Mouse (Mus musculus): ENCODE data around the gene Prss33. TPM values are rescaled to one million over a fixed set of nuclear protein-coding genes. Genes with fewer than 3 reads are reported as not detected.

Prss33 gene
- polyA plus RNA-seq, 1 experiment from 2014 or later = not detected

Small RNA genes lying within 50 kb of the gene (microRNA-seq; reads per million reads assigned to microRNA genes)
- 0.82 reads per million for gene Mir5125

Other genes starting within 250 kb of the Prss33 start
- gene Zfp13, start 236.6 kb downstream of the Prss33 start, polyA plus RNA-seq (2015; fragmentation: Nextera tagmentation; extraction: Ambion mirVana) = 9.2 and 9.3 TPM in 2 replicates
- gene Zscan10, start 235.2 kb downstream of the Prss33 start, polyA plus RNA-seq (2015; fragmentation: Nextera tagmentation; extraction: Ambion mirVana) = not detected in 2 replicates
- gene Mmp25, start 190.8 kb downstream of the Prss33 start, polyA plus RNA-seq (2015; fragmentation: Nextera tagmentation; extraction: Ambion mirVana) = 0.32 and 0.62 TPM in 2 replicates
- gene Bicdl2, start 175.6 kb downstream of the Prss33 start, polyA plus RNA-seq (2015; fragmentation: Nextera tagmentation; extraction: Ambion mirVana) = 0.17 and 0.41 TPM in 2 replicates
- gene Hcfc1r1, start 162.5 kb downstream of the Prss33 start, polyA plus RNA-seq (2015; fragmentation: Nextera tagmentation; extraction: Ambion mirVana) = 297 and 312 TPM in 2 replicates
- 32.4 and 37.3 TPM in 2 replicates for gene Thoc6, start 162.2 kb downstream of the Prss33 start, polyA plus RNA-seq (2015; fragmentation: Nextera tagmentation; extraction: Ambion mirVana)
- 118 and 140 TPM in 2 replicates for gene Tnfrsf12a, start 158.6 kb downstream of the Prss33 start, polyA plus RNA-seq (2015; fragmentation: Nextera tagmentation; extraction: Ambion mirVana)
- 9.4 and 10.7 TPM in 2 replicates for gene Cldn6, start 156.8 kb downstream of the Prss33 start, polyA plus RNA-seq (2015; fragmentation: Nextera tagmentation; extraction: Ambion mirVana)
- gene Cldn9, start 152.0 kb downstream of the Prss33 start, polyA plus RNA-seq (2015; fragmentation: Nextera tagmentation; extraction: Ambion mirVana) = 0.29 and 0.32 TPM in 2 replicates
- gene 1520401A03Rik, start 113.3 kb downstream of the Prss33 start, polyA plus RNA-seq (2015; fragmentation: Nextera tagmentation; extraction: Ambion mirVana) = 0.11 TPM in 1 of 2 replicates, not detected in the other
- gene Pkmyt1, start 109.7 kb downstream of the Prss33 start, polyA plus RNA-seq (2015; fragmentation: Nextera tagmentation; extraction: Ambion mirVana) = 30.9 and 31.0 TPM in 2 replicates
- 12.3 and 12.6 TPM in 2 replicates for gene Paqr4, start 95.2 kb downstream of the Prss33 start, polyA plus RNA-seq (2015; fragmentation: Nextera tagmentation; extraction: Ambion mirVana)
- gene Kremen2, start 90.2 kb downstream of the Prss33 start, polyA plus RNA-seq (2015; fragmentation: Nextera tagmentation; extraction: Ambion mirVana) = 0.09 and 0.32 TPM in 2 replicates
- 52.1 and 54.1 TPM in 2 replicates for gene Flywch1, start 64.5 kb downstream of the Prss33 start, polyA plus RNA-seq (2015; fragmentation: Nextera tagmentation; extraction: Ambion mirVana)
- gene Flywch2, start 50.0 kb downstream of the Prss33 start, polyA plus RNA-seq (2015; fragmentation: Nextera tagmentation; extraction: Ambion mirVana) = 5.8 and 7.4 TPM in 2 replicates
- 319 and 327 TPM in 2 replicates for gene Srrm2, start 45.5 kb downstream of the Prss33 start, polyA plus RNA-seq (2015; fragmentation: Nextera tagmentation; extraction: Ambion mirVana)
- 875 and 1,018 TPM in 2 replicates for gene Elob, start 6.9 kb downstream of the Prss33 start, polyA plus RNA-seq (2015; fragmentation: Nextera tagmentation; extraction: Ambion mirVana)
- gene Prss32, start 7.8 kb upstream of the Prss33 start, polyA plus RNA-seq (2015; fragmentation: Nextera tagmentation; extraction: Ambion mirVana) = 0.15 TPM in 1 of 2 replicates, not detected in the other
- 0.20 and 0.29 TPM in 2 replicates for gene Prss41, start 8.1 kb upstream of the Prss33 start, polyA plus RNA-seq (2015; fragmentation: Nextera tagmentation; extraction: Ambion mirVana)
- not detected in 2 replicates for gene Prss21, start 32.0 kb upstream of the Prss33 start, polyA plus RNA-seq (2015; fragmentation: Nextera tagmentation; extraction: Ambion mirVana)
- gene Dcpp1, start 44.8 kb upstream of the Prss33 start, polyA plus RNA-seq (2015; fragmentation: Nextera tagmentation; extraction: Ambion mirVana) = 0.32 TPM in 1 of 2 replicates, not detected in the other
- gene Dcpp2, start 44.8 kb upstream of the Prss33 start, polyA plus RNA-seq (2015; fragmentation: Nextera tagmentation; extraction: Ambion mirVana) = not detected in 2 replicates
- gene Dcpp3, start 81.4 kb upstream of the Prss33 start, polyA plus RNA-seq (2015; fragmentation: Nextera tagmentation; extraction: Ambion mirVana) = not detected in 2 replicates
- not detected in 2 replicates for gene Sbp, start 105.6 kb upstream of the Prss33 start, polyA plus RNA-seq (2015; fragmentation: Nextera tagmentation; extraction: Ambion mirVana)
- gene Sbpl, start 119.2 kb upstream of the Prss33 start, polyA plus RNA-seq (2015; fragmentation: Nextera tagmentation; extraction: Ambion mirVana) = not detected in 2 replicates
- 0.10 TPM in 1 of 2 replicates, not detected in the other for gene Prss30, start 144.5 kb upstream of the Prss33 start, polyA plus RNA-seq (2015; fragmentation: Nextera tagmentation; extraction: Ambion mirVana)
- gene Prss22, start 162.0 kb upstream of the Prss33 start, polyA plus RNA-seq (2015; fragmentation: Nextera tagmentation; extraction: Ambion mirVana) = 0.15 TPM in 1 of 2 replicates, not detected in the other
- gene Prss27, start 202.1 kb upstream of the Prss33 start, polyA plus RNA-seq (2015; fragmentation: Nextera tagmentation; extraction: Ambion mirVana) = 0.34 and 0.35 TPM in 2 replicates
- 39.9 and 40.8 TPM in 2 replicates for gene Kctd5, start 237.4 kb upstream of the Prss33 start, polyA plus RNA-seq (2015; fragmentation: Nextera tagmentation; extraction: Ambion mirVana)

All from heart, embryonic 13.5 days (tissue).